Mouse (Mus musculus): ENCODE results near the gene Fbxo6. TPM values are rescaled to one million over a fixed set of nuclear protein-coding genes. Genes with fewer than 3 reads are reported as not detected.

Fbxo6 gene
- polyA plus RNA-seq, 1 experiment from 2014 or later = 24.5 TPM

DNA sequence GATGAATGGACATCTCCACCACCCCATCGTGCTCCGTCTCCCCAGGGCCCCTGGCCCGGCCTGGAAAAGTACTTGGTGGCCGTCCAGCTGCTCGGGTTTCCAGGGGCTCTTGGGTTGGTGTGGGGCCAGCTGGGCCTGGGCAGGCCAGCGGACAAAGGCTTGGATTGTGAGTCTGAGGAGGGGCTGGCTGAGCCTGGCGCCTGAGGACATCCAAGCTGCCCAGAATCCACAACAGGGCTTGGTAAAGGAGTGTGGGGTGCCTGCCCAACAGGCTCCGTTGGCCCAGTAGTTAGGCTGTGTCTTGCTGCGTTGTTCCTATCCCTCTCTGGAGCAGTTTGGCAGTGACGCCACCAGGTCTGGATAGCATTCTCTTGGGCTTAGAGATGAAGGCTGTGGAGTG is 14.5 kb upstream of the Fbxo6 start:
- no peak overlapping the region for H3K4me3 ChIP-seq (ENCODE audit: low read depth, low read length)
- 7% methylated on average over 10 of the region's 10 CpGs for WGBS (ENCODE audit: insufficient replicate concordance)

DNA sequence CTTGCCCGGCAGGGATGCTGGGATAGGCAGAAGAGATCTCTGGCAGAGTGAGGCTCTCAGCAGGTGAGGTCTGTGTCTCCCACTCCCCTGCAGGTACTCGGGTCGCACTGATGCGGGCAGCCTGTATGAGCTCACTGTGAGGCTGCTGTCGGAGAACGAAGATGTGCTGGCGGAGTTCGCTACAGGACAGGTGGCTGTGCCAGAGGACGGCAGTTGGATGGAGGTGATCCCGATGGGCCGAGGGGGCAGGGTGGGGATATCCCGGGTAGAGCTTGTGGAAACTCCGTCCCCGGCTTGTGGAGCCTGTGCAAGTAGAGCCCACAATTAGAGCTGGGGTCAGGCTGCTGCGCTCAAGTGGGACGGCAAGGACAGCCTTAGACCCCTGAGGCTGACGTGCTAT is 13.6 kb upstream of the Fbxo6 start:
- H3K27ac ChIP-seq (ENCODE audit: low read depth, low read length) = no peak overlapping the region
- H3K9ac ChIP-seq (ENCODE audit: low read depth, low read length) = no peak overlapping the region
- peaks cover 10% of the 10 kb centered on the region; the same call in 1 of the 2 replicates for H3K4me1 ChIP-seq (ENCODE audit: control insufficient read depth, insufficient read depth, low read length)
- H3K4me2 ChIP-seq = no peak overlapping the region
- WGBS (ENCODE audit: insufficient replicate concordance) = 9% methylated on average over 17 of the region's 17 CpGs
- H3K9me3 ChIP-seq (replicated peaks; ENCODE audit: control insufficient read depth, low read length) = no peaks in the 10 kb centered on the region
- no peak for ATAC-seq (replicated peaks; ENCODE audit: insufficient number of reproducible peaks, low FRiP score, low TSS enrichment)
- peaks cover 77% of the 10 kb centered on the region for H3K27me3 ChIP-seq (ENCODE audit: control insufficient read depth, insufficient read depth, low read length)
- no peak overlapping the region for H3K4me3 ChIP-seq (ENCODE audit: low read depth, low read length)
- H3K36me3 ChIP-seq (ENCODE audit: control insufficient read depth, insufficient read depth, low read length) = no peaks in the 10 kb centered on the region

More for the DNA sequence above, 14.5 kb upstream of the Fbxo6 start:
- peaks cover 73% of the 10 kb centered on the region for H3K27me3 ChIP-seq (ENCODE audit: control insufficient read depth, insufficient read depth, low read length)
- no peaks in the 10 kb centered on the region for H3K9me3 ChIP-seq (replicated peaks; ENCODE audit: control insufficient read depth, low read length)
- H3K27ac ChIP-seq (ENCODE audit: low read depth, low read length) = no peak overlapping the region
- no peaks in the 10 kb centered on the region for H3K36me3 ChIP-seq (ENCODE audit: control insufficient read depth, insufficient read depth, low read length)
- no peak for ATAC-seq (replicated peaks; ENCODE audit: insufficient number of reproducible peaks, low FRiP score, low TSS enrichment)
- H3K4me1 ChIP-seq (ENCODE audit: control insufficient read depth, insufficient read depth, low read length) = peaks cover 7% of the 10 kb centered on the region; the same call in 1 of the 2 replicates
- H3K9ac ChIP-seq (ENCODE audit: low read depth, low read length) = no peak overlapping the region
- H3K4me2 ChIP-seq = peak overlapping the region; percentile 34

DNA sequence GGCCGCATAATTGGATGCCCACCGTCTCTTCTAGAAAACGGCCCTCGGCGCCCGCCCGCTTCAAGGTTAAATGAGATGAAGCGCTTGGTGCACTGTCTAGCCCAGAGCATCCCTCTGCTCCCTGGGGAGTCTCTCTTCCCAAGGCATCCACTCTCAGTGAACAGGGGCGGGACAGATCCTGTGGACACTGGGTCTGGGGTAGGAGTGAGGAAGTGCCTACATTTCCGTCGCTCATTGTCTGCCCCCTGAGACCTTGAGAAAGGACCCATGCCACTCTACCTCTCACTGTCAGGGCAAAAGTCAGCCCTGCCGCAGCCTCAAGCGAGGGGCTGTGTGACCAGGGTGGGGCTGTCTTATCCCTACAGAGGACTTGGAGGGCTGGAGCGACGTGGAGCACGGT is 12.5 kb upstream of the Fbxo6 start:
- peaks cover 10% of the 10 kb centered on the region; the same call in 1 of the 2 replicates for H3K4me1 ChIP-seq (ENCODE audit: control insufficient read depth, insufficient read depth, low read length)
- H3K27ac ChIP-seq (ENCODE audit: low read depth, low read length) = no peak overlapping the region
- no peak overlapping the region for H3K9ac ChIP-seq (ENCODE audit: low read depth, low read length)
- ATAC-seq (replicated peaks; ENCODE audit: insufficient number of reproducible peaks, low FRiP score, low TSS enrichment) = no peak
- H3K36me3 ChIP-seq (ENCODE audit: control insufficient read depth, insufficient read depth, low read length) = no peaks in the 10 kb centered on the region
- 3% methylated on average over 16 of the region's 16 CpGs for WGBS (ENCODE audit: insufficient replicate concordance)
- H3K4me2 ChIP-seq = peak overlapping the region; percentile 61
- H3K27me3 ChIP-seq (ENCODE audit: control insufficient read depth, insufficient read depth, low read length) = peaks cover 72% of the 10 kb centered on the region
- H3K9me3 ChIP-seq (replicated peaks; ENCODE audit: control insufficient read depth, low read length) = no peaks in the 10 kb centered on the region
- peak overlapping the region; percentile 38; the same call in 1 of the 2 replicates for H3K4me3 ChIP-seq (ENCODE audit: low read depth, low read length)

DNA sequence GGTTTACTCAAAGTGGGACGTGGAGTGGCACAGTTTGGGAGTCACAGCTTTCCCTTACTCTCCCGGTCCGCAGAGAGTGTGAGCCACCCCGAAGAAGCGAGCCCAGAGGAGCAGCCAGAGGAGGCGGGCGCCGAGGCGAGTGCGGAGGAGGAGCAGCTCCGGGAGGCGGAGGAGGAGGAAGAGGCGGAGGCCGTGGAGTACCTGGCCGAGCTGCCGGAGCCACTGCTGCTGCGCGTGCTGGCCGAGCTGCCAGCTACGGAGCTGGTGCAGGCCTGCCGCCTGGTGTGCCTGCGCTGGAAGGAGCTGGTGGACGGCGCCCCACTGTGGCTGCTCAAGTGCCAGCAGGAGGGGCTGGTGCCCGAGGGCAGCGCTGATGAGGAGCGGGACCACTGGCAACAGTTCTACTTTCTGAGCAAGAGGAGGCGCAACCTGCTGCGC is 12.1 kb upstream of the Fbxo6 start:
- Histone ChIP-seq H3K9ac (ENCODE audit: low read depth, low read length) (no peak overlapping the region; the same call in 1 of the 2 replicates), H3K4me3 (ENCODE audit: low read depth, low read length) (peak overlapping the region; percentile 38), H3K4me2 (peak overlapping the region; percentile 61), H3K9me3 (replicated peaks; ENCODE audit: control insufficient read depth, low read length) (no peaks in the 10 kb centered on the region), H3K4me1 (ENCODE audit: control insufficient read depth, insufficient read depth, low read length) (peaks cover 10% of the 10 kb centered on the region; the same call in 1 of the 2 replicates), H3K27ac (ENCODE audit: low read depth, low read length) (no peak overlapping the region), H3K27me3 (ENCODE audit: control insufficient read depth, insufficient read depth, low read length) (peaks cover 72% of the 10 kb centered on the region), H3K36me3 (ENCODE audit: control insufficient read depth, insufficient read depth, low read length) (no peaks in the 10 kb centered on the region)
- WGBS (ENCODE audit: insufficient replicate concordance) = 1% methylated on average over 29 of the region's 29 CpGs
- no peak for ATAC-seq (replicated peaks; ENCODE audit: insufficient number of reproducible peaks, low FRiP score, low TSS enrichment)

DNA sequence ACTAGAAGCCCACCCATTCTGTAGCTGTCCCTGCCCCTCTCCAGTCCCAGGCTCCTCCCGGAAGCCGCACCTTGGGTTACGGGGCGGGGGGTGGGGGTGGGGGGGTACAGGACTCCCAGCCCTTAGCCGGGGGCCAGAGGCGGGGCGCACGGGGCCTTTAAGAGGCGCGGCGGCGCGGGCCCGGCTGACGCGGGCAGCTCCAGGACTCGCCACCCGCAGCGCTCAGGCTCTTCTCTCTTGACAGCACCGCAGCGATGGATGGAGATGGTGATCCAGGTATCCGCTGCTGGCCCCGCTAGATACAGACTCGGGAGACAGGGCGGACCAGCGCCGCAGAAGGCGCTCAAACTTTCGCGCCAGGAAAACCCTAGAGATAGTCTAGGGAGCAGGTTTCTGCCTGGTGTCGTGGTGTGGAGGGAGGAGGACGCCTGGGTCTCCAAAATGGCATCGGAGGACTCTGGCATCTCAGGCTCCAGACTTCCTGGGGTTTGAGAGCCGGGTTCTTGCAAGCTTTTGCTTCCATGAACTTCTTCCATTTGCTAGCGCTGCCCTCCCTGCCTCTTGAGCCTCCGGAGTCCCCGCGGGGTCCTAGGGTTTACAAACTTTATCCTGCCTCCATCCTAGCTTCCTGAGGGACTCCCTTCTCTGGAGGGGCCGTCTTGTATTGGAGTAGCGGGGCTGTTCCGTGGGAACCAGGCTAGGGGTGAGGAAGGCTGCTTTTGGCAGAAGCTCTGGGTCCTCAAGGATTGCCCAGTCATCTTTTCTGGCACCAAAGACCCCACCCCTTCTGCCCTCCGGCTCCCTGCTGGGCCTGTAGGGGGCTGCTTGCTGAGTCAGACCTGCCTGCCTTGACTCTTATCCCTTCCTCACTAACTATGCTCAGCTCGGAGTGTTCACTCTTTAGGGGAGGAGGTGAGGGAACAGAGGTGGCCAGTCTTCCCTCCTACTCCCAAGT is 8.8 kb upstream of the Fbxo6 start, which contains the start of the genes Fbxo44 and Fbxo2:
Gene Fbxo44 (minus strand): TSS at position 47 of the 955 bp plus-strand sequence.
Gene Fbxo2 (plus strand): TSS at position 186 of the 955 bp plus-strand sequence.
- peak within 1 kb of the TSS; percentile 51 for H3K4me3 ChIP-seq (ENCODE audit: low read depth, low read length)
- no peaks in the 10 kb centered on the region for H3K9me3 ChIP-seq (replicated peaks; ENCODE audit: control insufficient read depth, low read length)
- WGBS (ENCODE audit: insufficient replicate concordance) = 2% methylated on average over 43 of the region's 43 CpGs
- H3K4me1 ChIP-seq (ENCODE audit: control insufficient read depth, insufficient read depth, low read length) = peaks cover 22% of the 10 kb centered on the region
- H3K36me3 ChIP-seq (ENCODE audit: control insufficient read depth, insufficient read depth, low read length) = no peaks in the 10 kb centered on the region
- H3K4me2 ChIP-seq = peak within 1 kb of the TSS; percentile 83
- H3K27ac ChIP-seq (ENCODE audit: low read depth, low read length) = peak within 1 kb of the TSS; percentile 37; the same call in 1 of the 2 replicates
- peaks cover 61% of the 10 kb centered on the region for H3K27me3 ChIP-seq (ENCODE audit: control insufficient read depth, insufficient read depth, low read length)
- H3K9ac ChIP-seq (ENCODE audit: low read depth, low read length) = peak within 1 kb of the TSS; percentile 75
- peak; percentile 39; the same call in 1 of the 2 replicates for ATAC-seq (replicated peaks; ENCODE audit: insufficient number of reproducible peaks, low FRiP score, low TSS enrichment)

DNA sequence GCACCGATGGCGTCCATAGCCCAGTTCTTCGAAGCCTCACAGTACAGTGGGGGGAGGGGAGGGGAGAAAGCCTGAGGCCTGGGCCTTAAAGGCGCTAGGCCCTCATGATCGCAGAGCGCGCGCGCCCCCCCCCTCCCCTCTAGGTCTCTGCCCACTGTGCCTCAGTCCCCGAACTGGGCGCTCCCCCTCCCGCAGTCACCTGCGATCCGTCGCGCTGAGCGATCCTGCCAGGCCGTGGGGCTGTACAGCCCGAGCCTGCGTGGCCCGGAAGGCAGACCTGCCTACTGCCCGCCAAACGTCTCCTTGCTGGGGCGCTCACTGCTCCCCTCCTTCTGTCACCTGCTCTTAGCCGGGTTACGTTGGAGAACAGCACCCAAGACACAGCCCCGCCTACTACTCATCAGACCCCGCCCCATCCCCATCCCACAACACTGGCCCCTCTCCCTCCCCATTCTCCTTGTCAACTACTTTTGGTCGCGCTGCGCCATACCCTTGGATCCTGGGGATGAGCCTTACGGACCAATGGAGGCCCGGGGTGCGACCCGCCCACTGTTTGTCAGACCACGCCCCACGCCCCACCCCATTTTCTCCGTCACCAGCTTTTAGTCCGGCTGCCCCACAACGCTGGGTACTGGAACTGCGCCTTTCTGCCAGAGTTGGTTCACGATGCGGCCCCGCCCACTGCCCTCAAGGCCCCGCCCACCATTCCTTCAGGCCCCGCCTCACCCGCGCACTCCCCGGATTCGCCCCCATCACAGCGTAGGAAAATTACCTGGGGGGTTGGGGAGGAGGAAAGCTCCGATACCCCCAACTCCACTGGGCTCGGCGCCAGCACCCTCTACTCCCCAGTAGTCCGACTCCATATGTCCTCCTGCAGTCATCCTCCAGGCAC is 7.8 kb upstream of the Fbxo6 start:
- peak overlapping the region; percentile 37; the same call in 1 of the 2 replicates for H3K27ac ChIP-seq (ENCODE audit: low read depth, low read length)
- peak overlapping the region; percentile 51 for H3K4me3 ChIP-seq (ENCODE audit: low read depth, low read length)
- H3K27me3 ChIP-seq (ENCODE audit: control insufficient read depth, insufficient read depth, low read length) = peaks cover 52% of the 10 kb centered on the region
- peak overlapping the region; percentile 75 for H3K9ac ChIP-seq (ENCODE audit: low read depth, low read length)
- no peaks in the 10 kb centered on the region for H3K36me3 ChIP-seq (ENCODE audit: control insufficient read depth, insufficient read depth, low read length)
- H3K4me1 ChIP-seq (ENCODE audit: control insufficient read depth, insufficient read depth, low read length) = peaks cover 22% of the 10 kb centered on the region
- under 1% methylated on average over 49 of the region's 55 CpGs for WGBS (ENCODE audit: insufficient replicate concordance)
- H3K9me3 ChIP-seq (replicated peaks; ENCODE audit: control insufficient read depth, low read length) = no peaks in the 10 kb centered on the region
- peak overlapping the region; percentile 83 for H3K4me2 ChIP-seq
- ATAC-seq (replicated peaks; ENCODE audit: insufficient number of reproducible peaks, low FRiP score, low TSS enrichment) = peak; percentile 85

DNA sequence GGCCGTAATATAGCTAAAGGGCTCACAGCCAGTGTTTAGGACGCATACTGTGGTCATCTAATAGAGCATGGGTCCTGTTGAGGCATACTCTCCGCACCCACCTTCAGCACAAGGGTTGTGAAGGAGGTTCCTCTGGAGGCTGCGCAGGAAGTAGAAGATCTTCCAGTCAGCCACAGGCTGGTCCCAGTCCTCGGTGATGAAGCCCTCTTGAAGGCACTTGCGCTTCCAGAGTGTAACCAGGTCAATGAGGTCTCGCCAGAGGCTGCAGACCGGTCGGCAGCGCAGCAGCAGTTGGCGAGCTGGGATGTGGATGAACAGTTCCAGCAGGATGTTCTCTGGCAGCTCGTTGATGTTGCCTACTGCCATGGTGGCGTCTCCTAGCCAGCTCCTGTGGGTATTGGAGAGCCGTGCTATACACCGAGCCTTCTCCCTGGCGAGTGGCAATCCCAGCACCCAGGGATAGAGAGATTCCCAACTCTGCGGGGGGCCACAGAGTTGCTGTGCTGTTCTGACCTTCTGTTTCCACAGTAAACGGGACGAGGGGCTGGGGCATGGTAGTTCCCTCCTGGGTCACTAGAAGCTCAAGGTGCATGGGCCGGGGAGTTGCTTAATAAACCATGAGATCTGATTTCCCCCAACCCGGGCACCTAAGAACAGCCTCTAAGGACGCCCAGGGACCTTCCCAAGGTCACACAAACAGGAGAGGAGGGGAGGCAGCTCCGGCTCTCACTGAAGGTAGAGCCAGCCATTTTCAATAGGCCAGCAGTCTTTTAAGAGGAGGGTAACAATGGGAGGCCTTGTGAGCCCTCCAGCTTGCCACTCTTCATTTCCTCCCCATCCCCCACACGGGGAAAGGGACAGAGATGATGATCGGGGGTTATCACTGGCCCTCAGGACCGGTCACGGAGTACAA is 6.8 kb upstream of the Fbxo6 start:
- H3K4me3 ChIP-seq (ENCODE audit: low read depth, low read length) = peak overlapping the region; percentile 51
- no peaks in the 10 kb centered on the region for H3K9me3 ChIP-seq (replicated peaks; ENCODE audit: control insufficient read depth, low read length)
- H3K36me3 ChIP-seq (ENCODE audit: control insufficient read depth, insufficient read depth, low read length) = peaks cover 2% of the 10 kb centered on the region; the same call in 1 of the 2 replicates
- H3K9ac ChIP-seq (ENCODE audit: low read depth, low read length) = peak overlapping the region; percentile 75
- H3K4me2 ChIP-seq = peak overlapping the region; percentile 83
- WGBS (ENCODE audit: insufficient replicate concordance) = 29% methylated on average over 27 of the region's 27 CpGs
- peaks cover 14% of the 10 kb centered on the region for H3K4me1 ChIP-seq (ENCODE audit: control insufficient read depth, insufficient read depth, low read length)
- no peak for ATAC-seq (replicated peaks; ENCODE audit: insufficient number of reproducible peaks, low FRiP score, low TSS enrichment)
- H3K27me3 ChIP-seq (ENCODE audit: control insufficient read depth, insufficient read depth, low read length) = peaks cover 41% of the 10 kb centered on the region
- 0 out of 2 replicates have a peak overlapping the region, but pooled peaks have one; percentile 37 for H3K27ac ChIP-seq (ENCODE audit: low read depth, low read length)
